Mouse (Mus musculus): Measurements from ENCODE around the gene Srpk3. TPM values are rescaled to one million over a fixed set of nuclear protein-coding genes. Genes with fewer than 3 reads are reported as not detected.
A peak's percentile ranks its signal among the peaks of the same experiment; 100 is the strongest.
"Not testable (repeated sequence)": the region's sequence is repeated elsewhere in the genome, so short reads cannot be mapped to it uniquely, and the experiment has no call there.

The Srpk3 gene
- 4.7 and 4.8 TPM in 2 replicates for polyA plus RNA-seq (2015; fragmentation: Nextera tagmentation; extraction: Ambion mirVana)

DNA sequence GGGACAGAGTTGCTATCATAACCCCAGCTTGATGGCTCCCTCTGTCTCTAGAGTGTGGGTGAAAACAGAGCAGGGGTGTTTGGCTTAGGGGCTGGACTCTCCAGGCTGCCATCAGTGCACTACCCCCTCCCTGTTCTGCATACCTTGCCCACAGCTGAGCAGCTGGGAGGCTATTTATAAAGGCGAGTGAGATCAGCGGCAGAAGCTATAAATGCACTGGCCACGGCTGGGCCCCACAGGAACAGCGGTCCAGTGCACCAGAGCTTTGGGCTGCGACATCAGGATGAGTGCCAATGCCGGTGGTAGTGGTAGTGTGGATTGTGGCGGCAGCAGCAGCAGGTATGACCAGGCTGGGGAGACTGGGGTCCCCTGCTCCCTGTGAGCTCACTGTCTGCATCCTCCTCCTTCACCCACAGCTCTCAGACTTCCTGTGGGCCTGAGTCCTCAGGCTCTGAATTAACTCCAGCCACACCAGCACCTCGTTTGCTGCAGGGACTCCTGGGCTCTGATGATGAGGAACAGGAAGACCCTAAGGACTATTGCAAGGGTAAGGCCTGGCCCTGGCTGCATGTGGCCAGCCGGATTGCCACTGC, at the start of gene Srpk3:
Srpk3 (plus strand) TSS at position 238 of the 593 bp plus-strand sequence.
- H3K9ac ChIP-seq (replicated peaks; ENCODE audit: low read length): no peak within 1 kb of the TSS
- H3K27me3 ChIP-seq (ENCODE audit: insufficient read depth, low read length): no peaks in the 10 kb centered on the region; the same call in 1 of the 2 replicates
- ATAC-seq (ENCODE audit: low FRiP score, low TSS enrichment): peak; percentile 37; the same call in 1 of the 2 replicates
- H3K36me3 ChIP-seq (ENCODE audit: insufficient read depth, low read length): peaks cover 5% of the 10 kb centered on the region
- WGBS: 48% methylated on average over 9 of the region's 9 CpGs
- no peak within 1 kb of the TSS for H3K4me3 ChIP-seq (ENCODE audit: low read length)
- H3K4me1 ChIP-seq (ENCODE audit: insufficient read depth, low read length): 0 out of 2 replicates have a peak, but pooled peaks cover 8% of the 10 kb centered on the region
- H3K4me2 ChIP-seq (replicated peaks; ENCODE audit: low read depth, low read length): no peak within 1 kb of the TSS; the same call in 1 of the 2 replicates
- peak within 1 kb of the TSS; percentile 61; the same call in 1 of the 2 replicates for H3K27ac ChIP-seq (ENCODE audit: low read length)
- H3K9me3 ChIP-seq (ENCODE audit: low read length): no peaks in the 10 kb centered on the region

DNA sequence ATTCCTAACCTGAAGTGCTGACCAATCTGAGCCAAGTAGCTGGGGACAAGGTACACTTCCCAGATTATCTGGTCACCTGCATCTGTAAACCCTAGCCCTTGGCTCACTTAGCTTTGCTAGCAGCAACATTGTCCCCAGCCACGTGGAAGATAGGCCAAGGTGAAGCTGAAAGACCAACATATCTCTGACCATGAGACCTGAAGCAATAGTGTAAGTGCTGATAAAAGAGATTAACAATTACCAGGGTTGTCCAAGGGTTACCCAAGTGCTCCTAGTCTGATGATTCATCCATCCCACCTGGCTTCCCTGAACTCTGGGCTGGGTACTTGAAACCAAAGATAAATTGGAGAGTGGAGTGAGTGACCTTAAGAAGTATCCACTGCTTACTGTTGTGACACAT, 43.3 kb upstream of the Srpk3 start:
- H3K27ac ChIP-seq (ENCODE audit: low read length): no peak overlapping the region
- no peaks in the 10 kb centered on the region for H3K4me1 ChIP-seq (ENCODE audit: insufficient read depth, low read length)
- H3K36me3 ChIP-seq (ENCODE audit: insufficient read depth, low read length): no peaks in the 10 kb centered on the region
- no peak overlapping the region for H3K9ac ChIP-seq (replicated peaks; ENCODE audit: low read length)
- ATAC-seq (ENCODE audit: low FRiP score, low TSS enrichment): no peak
- no peaks in the 10 kb centered on the region for H3K27me3 ChIP-seq (ENCODE audit: insufficient read depth, low read length)
- no peak overlapping the region for H3K4me2 ChIP-seq (replicated peaks; ENCODE audit: low read depth, low read length)
- no peak overlapping the region for H3K4me3 ChIP-seq (ENCODE audit: low read length)
- 58% methylated on average over 1 of the region's 1 CpGs for WGBS
- no peaks in the 10 kb centered on the region for H3K9me3 ChIP-seq (ENCODE audit: low read length)

DNA sequence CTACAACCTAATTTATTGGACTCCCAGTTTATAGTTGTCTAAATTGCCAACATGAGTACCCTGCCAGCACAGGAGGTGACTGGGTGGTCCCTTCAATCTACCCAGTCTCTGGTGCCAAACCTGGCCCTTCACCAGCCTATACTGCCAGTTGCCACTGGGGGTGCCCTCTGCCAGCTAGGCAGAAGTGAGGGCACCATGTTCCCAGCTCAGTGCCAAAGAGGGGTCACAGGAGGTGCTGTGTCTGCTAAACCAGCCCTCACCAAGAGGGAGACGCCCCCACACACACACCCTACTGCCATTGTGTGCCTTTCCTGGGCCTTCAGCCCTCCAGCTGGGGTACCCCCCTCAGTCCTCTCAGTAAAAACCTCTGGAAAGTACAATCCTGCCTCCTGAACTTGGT, 36.0 kb upstream of the Srpk3 start:
- no peak overlapping the region for H3K4me3 ChIP-seq (ENCODE audit: low read length)
- no peak overlapping the region for H3K9ac ChIP-seq (replicated peaks; ENCODE audit: low read length)
- no peak overlapping the region for H3K27ac ChIP-seq (ENCODE audit: low read length)
- H3K4me2 ChIP-seq (replicated peaks; ENCODE audit: low read depth, low read length): no peak overlapping the region
- no peaks in the 10 kb centered on the region for H3K9me3 ChIP-seq (ENCODE audit: low read length)
- no peak for ATAC-seq (ENCODE audit: low FRiP score, low TSS enrichment)
- H3K27me3 ChIP-seq (ENCODE audit: insufficient read depth, low read length): no peaks in the 10 kb centered on the region; the same call in 1 of the 2 replicates
- 57% methylated on average over 1 of the region's 1 CpGs for WGBS
- H3K4me1 ChIP-seq (ENCODE audit: insufficient read depth, low read length): no peaks in the 10 kb centered on the region
- H3K36me3 ChIP-seq (ENCODE audit: insufficient read depth, low read length): no peaks in the 10 kb centered on the region

DNA sequence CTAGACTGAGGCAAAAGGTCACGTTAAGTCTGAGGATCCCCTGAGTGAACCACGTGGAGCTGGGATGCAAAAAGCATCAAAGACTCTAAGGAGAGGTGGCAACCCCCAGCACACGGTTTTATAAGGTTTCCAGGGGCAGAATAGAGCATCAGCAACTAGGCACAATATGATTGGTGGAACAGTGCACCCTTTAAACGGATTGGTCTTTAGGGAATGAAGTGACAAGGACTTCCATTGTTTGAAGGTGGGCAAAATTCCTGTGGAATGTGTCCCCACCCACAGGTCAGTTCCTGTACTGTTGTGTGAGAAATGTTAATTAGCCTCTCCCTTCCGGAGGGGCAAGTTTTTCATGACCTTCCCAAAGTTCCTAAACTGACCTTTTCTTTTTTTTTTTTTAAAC, 35.1 kb upstream of the Srpk3 start:
- ATAC-seq (ENCODE audit: low FRiP score, low TSS enrichment): no peak
- no peak overlapping the region for H3K4me2 ChIP-seq (replicated peaks; ENCODE audit: low read depth, low read length)
- H3K27me3 ChIP-seq (ENCODE audit: insufficient read depth, low read length): no peaks in the 10 kb centered on the region; the same call in 1 of the 2 replicates
- no peak overlapping the region for H3K9ac ChIP-seq (replicated peaks; ENCODE audit: low read length)
- H3K4me1 ChIP-seq (ENCODE audit: insufficient read depth, low read length): no peaks in the 10 kb centered on the region
- H3K27ac ChIP-seq (ENCODE audit: low read length): no peak overlapping the region
- H3K4me3 ChIP-seq (ENCODE audit: low read length): no peak overlapping the region
- H3K9me3 ChIP-seq (ENCODE audit: low read length): no peaks in the 10 kb centered on the region
- no peaks in the 10 kb centered on the region for H3K36me3 ChIP-seq (ENCODE audit: insufficient read depth, low read length)
- 69% methylated on average over 5 of the region's 5 CpGs for WGBS

DNA sequence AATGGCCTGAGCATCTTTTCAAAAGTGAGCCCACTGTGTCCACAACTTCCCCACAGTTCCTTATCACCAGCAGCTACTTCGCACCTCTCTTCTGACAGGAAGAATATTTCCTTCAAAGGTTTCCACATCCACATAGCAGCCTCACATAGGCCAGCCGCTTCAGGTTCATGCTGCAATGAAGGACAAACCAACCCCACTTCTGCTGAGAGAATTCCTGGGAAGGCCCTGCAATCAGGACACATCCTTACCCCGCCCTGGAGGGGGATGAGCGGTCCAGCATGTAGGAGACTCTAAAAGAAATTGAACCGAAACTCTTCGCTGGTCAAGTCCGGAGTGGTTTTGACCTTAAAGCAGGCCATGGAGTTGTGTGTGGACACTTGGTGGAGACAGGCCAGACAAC, 34.4 kb upstream of the Srpk3 start:
- H3K4me2 ChIP-seq (replicated peaks; ENCODE audit: low read depth, low read length); ATAC-seq (ENCODE audit: low FRiP score, low TSS enrichment); H3K4me3 ChIP-seq (ENCODE audit: low read length); H3K9me3 ChIP-seq (ENCODE audit: low read length); H3K27ac ChIP-seq (ENCODE audit: low read length); H3K27me3 ChIP-seq (ENCODE audit: insufficient read depth, low read length); H3K36me3 ChIP-seq (ENCODE audit: insufficient read depth, low read length); H3K9ac ChIP-seq (replicated peaks; ENCODE audit: low read length); H3K4me1 ChIP-seq (ENCODE audit: insufficient read depth, low read length): not testable (repeated sequence)
- WGBS: 90% methylated on average over 7 of the region's 7 CpGs

DNA sequence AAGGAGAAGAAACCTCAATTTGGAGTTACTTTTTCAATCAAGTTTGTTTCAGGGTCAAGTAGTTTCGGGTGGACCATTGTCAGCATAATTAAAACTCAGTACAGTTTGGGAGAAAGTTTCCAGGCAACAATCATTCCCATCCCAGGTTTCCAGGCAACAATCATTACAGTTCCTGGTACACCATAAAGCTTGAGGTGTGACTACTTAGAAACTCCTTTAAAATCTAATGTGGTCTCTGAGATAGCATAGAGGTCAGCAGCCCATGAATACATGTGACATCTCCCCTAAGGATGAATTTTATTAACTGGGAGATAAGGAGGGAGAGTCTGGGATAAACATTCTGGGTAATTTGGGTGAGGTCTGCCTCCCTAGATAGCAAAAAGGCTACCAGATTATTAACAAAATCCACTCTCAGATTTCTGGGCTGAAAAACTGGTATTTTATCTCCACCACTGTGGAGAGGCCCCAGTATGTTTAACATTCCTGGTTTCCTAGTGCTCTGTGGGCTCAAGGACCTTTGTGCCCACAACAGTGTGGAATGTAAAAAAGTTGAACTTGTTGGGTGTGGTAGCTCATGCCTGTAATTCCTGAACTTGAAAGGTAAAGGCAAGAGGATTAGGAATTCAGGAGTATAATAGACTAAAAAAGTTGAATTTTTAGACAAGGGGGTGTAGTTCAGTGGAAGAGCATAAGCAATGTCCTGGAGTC, 29.3 kb upstream of the Srpk3 start:
- 67% methylated on average over 1 of the region's 1 CpGs for WGBS
- H3K27ac ChIP-seq (ENCODE audit: low read length): no peak overlapping the region
- no peak overlapping the region for H3K9ac ChIP-seq (replicated peaks; ENCODE audit: low read length)
- no peaks in the 10 kb centered on the region for H3K4me1 ChIP-seq (ENCODE audit: insufficient read depth, low read length)
- no peak overlapping the region for H3K4me3 ChIP-seq (ENCODE audit: low read length)
- ATAC-seq (ENCODE audit: low FRiP score, low TSS enrichment): no peak
- H3K9me3 ChIP-seq (ENCODE audit: low read length): no peaks in the 10 kb centered on the region
- H3K36me3 ChIP-seq (ENCODE audit: insufficient read depth, low read length): no peaks in the 10 kb centered on the region
- H3K27me3 ChIP-seq (ENCODE audit: insufficient read depth, low read length): no peaks in the 10 kb centered on the region
- H3K4me2 ChIP-seq (replicated peaks; ENCODE audit: low read depth, low read length): no peak overlapping the region

DNA sequence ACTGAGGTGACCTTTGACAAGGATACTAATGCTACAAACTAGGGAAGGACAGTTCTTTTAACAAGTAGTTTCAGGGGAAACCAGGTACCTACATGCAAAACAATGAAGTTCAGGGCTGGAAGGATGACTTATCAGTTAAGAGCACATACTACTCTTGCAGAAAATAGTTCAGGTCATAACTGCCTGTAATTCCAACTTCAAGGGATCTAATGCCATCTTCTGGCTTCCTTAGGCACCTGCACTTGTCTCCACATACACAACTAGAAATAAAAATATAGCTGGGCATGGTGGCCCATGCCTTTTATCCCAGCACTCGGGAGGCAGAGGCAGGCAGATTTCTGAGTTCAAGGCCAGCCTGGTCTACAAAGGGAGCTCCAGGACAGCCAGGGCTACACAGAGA, 25.2 kb upstream of the Srpk3 start:
- no peak overlapping the region for H3K4me2 ChIP-seq (replicated peaks; ENCODE audit: low read depth, low read length)
- H3K4me3 ChIP-seq (ENCODE audit: low read length): no peak overlapping the region
- no peaks in the 10 kb centered on the region for H3K36me3 ChIP-seq (ENCODE audit: insufficient read depth, low read length)
- no peak overlapping the region for H3K9ac ChIP-seq (replicated peaks; ENCODE audit: low read length)
- WGBS: 76% methylated on average over 1 of the region's 1 CpGs
- no peaks in the 10 kb centered on the region for H3K9me3 ChIP-seq (ENCODE audit: low read length)
- no peak overlapping the region for H3K27ac ChIP-seq (ENCODE audit: low read length)
- no peaks in the 10 kb centered on the region for H3K4me1 ChIP-seq (ENCODE audit: insufficient read depth, low read length)
- no peak for ATAC-seq (ENCODE audit: low FRiP score, low TSS enrichment)
- H3K27me3 ChIP-seq (ENCODE audit: insufficient read depth, low read length): no peaks in the 10 kb centered on the region

DNA sequence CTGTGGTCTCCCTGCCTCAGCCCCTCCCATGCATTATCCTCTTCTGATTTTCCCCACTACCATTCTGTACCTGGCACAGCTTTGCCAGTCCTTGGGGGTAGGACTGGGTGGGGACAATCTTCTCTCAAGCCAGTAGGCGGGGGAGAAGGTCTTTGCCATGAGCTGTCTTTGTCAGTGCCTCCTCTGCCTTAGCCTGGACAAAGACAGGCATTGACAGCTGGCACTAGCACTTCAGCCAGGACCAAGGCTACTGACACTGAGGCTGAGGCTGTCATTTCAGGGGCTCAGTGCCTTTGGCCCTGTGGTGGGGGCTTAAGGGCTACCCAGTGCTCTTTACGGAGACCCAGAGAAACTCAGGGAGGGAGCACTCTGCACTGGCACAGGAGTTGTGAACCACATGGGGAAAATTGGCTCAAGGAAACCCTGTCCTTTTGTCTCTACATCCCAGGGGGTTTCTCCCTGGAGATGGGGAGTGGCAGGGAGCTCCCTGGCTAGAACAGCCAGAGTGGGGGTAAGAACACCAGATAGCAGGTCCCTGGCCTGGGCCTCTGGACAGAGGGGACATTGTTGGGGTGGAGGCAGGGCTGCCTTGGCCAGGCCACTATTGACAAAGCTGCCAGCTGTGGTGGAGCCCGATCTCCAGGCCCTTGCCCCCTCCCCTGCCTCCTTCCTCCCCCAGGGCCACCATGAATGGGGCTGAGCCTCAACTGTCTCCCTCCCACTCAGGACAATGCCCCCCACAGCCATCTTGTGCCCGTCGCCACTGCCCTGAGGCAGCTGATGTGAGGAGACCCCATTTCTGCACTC, 17.7 kb upstream of the Srpk3 start, which contains the start of gene Plxnb3:
Plxnb3 (plus strand) TSS at position 757 of the 807 bp plus-strand sequence.
- no peak for ATAC-seq (ENCODE audit: low FRiP score, low TSS enrichment)
- H3K9ac ChIP-seq (replicated peaks; ENCODE audit: low read length): no peak within 1 kb of the TSS
- 78% methylated on average over 5 of the region's 5 CpGs for WGBS

DNA sequence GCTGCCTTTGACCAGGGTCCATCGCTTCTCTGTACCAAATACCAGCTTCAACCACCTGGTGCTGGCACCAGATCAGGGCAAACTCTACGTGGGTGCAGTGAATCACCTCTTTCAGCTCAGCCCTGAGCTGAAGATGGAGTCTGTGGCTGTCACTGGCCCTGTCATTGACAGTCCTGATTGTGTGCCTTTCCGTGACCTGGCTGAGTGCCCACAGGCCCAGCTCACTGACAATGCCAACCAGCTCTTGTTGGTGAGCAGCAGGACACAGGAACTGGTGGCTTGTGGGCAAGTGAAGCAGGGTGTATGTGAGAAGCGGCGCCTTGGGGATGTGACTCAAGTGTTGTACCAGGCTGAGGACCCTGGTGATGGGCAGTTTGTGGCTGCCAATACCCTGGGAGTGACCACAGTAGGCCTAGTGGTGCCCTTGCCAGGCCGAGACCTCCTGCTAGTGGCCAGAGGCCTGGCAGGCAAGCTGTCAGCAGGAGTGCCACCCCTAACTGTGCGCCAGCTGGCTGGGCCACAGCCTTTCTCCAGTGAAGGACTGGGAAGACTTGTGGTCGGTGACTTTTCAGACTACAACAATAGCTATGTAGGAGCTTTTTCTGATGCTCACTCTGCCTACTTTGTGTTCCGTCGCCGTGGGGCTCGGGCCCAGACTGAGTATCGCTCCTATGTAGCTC, 15.5 kb upstream of the Srpk3 start:
- Histone ChIP-seq H3K9me3 (ENCODE audit: low read length) (no peaks in the 10 kb centered on the region), H3K4me3 (ENCODE audit: low read length) (no peak overlapping the region), H3K4me2 (replicated peaks; ENCODE audit: low read depth, low read length) (no peak overlapping the region), H3K36me3 (ENCODE audit: insufficient read depth, low read length) (no peaks in the 10 kb centered on the region), H3K4me1 (ENCODE audit: insufficient read depth, low read length) (no peaks in the 10 kb centered on the region), H3K9ac (replicated peaks; ENCODE audit: low read length) (no peak overlapping the region), H3K27ac (ENCODE audit: low read length) (no peak overlapping the region), H3K27me3 (ENCODE audit: insufficient read depth, low read length) (no peaks in the 10 kb centered on the region; the same call in 1 of the 2 replicates)
- no peak for ATAC-seq (ENCODE audit: low FRiP score, low TSS enrichment)
- WGBS: 91% methylated on average over 13 of the region's 13 CpGs

More for the DNA sequence above, 17.7 kb upstream of the Srpk3 start, which contains the start of gene Plxnb3:
- Histone ChIP-seq H3K4me2 (replicated peaks; ENCODE audit: low read depth, low read length) (no peak within 1 kb of the TSS), H3K9me3 (ENCODE audit: low read length) (no peaks in the 10 kb centered on the region), H3K27ac (ENCODE audit: low read length) (no peak within 1 kb of the TSS), H3K4me3 (ENCODE audit: low read length) (no peak within 1 kb of the TSS), H3K36me3 (ENCODE audit: insufficient read depth, low read length) (no peaks in the 10 kb centered on the region), H3K27me3 (ENCODE audit: insufficient read depth, low read length) (no peaks in the 10 kb centered on the region; the same call in 1 of the 2 replicates), H3K4me1 (ENCODE audit: insufficient read depth, low read length) (no peaks in the 10 kb centered on the region)

Measured in kidney, embryonic 16.5 days (tissue).